Mouse (Mus musculus) hindbrain, embryonic 15.5 days (tissue): Measurements from ENCODE around the gene Nfkbie. TPM values are rescaled to one million over a fixed set of nuclear protein-coding genes. Genes with fewer than 3 reads are reported as not detected.

Source experiments
- ATAC-seq: fragments of 200-750 bp; cut with Nextera tagmentation; 2 replicates; pipeline ENCODE4 v1.8.0; 2017; ENCODE audit warnings: low read depth, moderate number of reproducible peaks, moderate TSS enrichment; ENCODE audit not compliant: low FRiP score
- H3K27ac ChIP-seq: fragments of 300-500 bp; sonication (generic); replicated peaks from 2 replicates; pipeline ENCODE4 v1.5.1; 2015; ENCODE audit warnings: mild to moderate bottlenecking, inconsistent platforms
- H3K27me3 ChIP-seq: fragments of 300-500 bp; sonication (generic); 2 replicates; pipeline ENCODE4 v1.6.1; 2015; ENCODE audit warnings: control low read depth, inconsistent platforms
- H3K36me3 ChIP-seq: fragments of 300-500 bp; sonication (generic); 2 replicates; pipeline ENCODE4 v1.6.1; 2015; ENCODE audit warnings: control low read depth, inconsistent platforms
- H3K4me1 ChIP-seq: fragments of 300-500 bp; sonication (generic); replicated peaks from 2 replicates; pipeline ENCODE4 v1.6.1; 2015; ENCODE audit warnings: control low read depth, inconsistent platforms
- H3K4me2 ChIP-seq: fragments of 300-500 bp; sonication (generic); 2 replicates; pipeline ENCODE4 v1.6.1; 2015; ENCODE audit warnings: moderate library complexity, mild to moderate bottlenecking, inconsistent platforms
- H3K4me3 ChIP-seq: fragments of 300-500 bp; sonication (generic); 2 replicates; pipeline ENCODE4 v1.5.1; 2015; ENCODE audit warnings: mild to moderate bottlenecking, inconsistent platforms
- H3K9ac ChIP-seq: fragments of 300-500 bp; sonication (generic); 2 replicates; pipeline ENCODE4 v1.6.1; 2015; ENCODE audit warnings: inconsistent platforms
- H3K9me3 ChIP-seq: fragments of 300-500 bp; sonication (generic); 2 replicates; pipeline ENCODE4 v1.6.1; 2016; ENCODE audit warnings: control low read depth, inconsistent platforms
- WGBS: fragments of 180-500 bp; shearing (Covaris S2); methylation state at CpG from one replicate; pipeline ENCODE4 v1.1.7; 2015; 5-methylcytosine and 5-hydroxymethylcytosine counted together
- polyA plus RNA-seq: library from polyadenylated mRNA; unstranded; fragments of >200 nt; fragmentation: Nextera tagmentation; extraction: Ambion mirVana; gene quantifications from 2 replicates; pipeline ENCODE4 v1.2.1, GENCODE M21; 2015

Nfkbie gene
- polyA plus RNA-seq, 1 experiment from 2014 or later: 6.4 TPM

- Histone ChIP-seq H3K4me3 (no peak overlapping the region), H3K4me2 (no peak overlapping the region), H3K9ac (no peak overlapping the region), H3K4me1 (peaks cover 21% of the 10 kb centered on the region), H3K27ac (no peak overlapping the region; the same call in 1 of the 2 replicates), H3K36me3 (no peaks in the 10 kb centered on the region), H3K27me3 (no peaks in the 10 kb centered on the region), H3K9me3 (no peaks in the 10 kb centered on the region)
- no peak for ATAC-seq
- 78% methylated on average over 11 of the region's 11 CpGs for WGBS
Measured at GRCm38 (mm10) chr17:45520136-45520535, 35.4 kb upstream of the Nfkbie start.

GRCm38 (mm10) chr17:45523263-45523662 is 32.2 kb upstream of the Nfkbie start, which contains the start of gene Tcte1:
Gene Tcte1, plus strand, starts transcription at chr17:45523434.
- Histone ChIP-seq H3K36me3 (no peaks in the 10 kb centered on the region), H3K27ac (no peak within 1 kb of the TSS; the same call in 1 of the 2 replicates), H3K27me3 (no peaks in the 10 kb centered on the region), H3K4me3 (peak within 1 kb of the TSS; percentile 33), H3K4me1 (peaks cover 18% of the 10 kb centered on the region), H3K9me3 (no peaks in the 10 kb centered on the region), H3K9ac (peak within 1 kb of the TSS; percentile 35), H3K4me2 (peak within 1 kb of the TSS; percentile 76)
- ATAC-seq: peak; percentile 75
- WGBS: 0% methylated on average over 21 of the region's 21 CpGs

GRCm38 (mm10) chr17:45524961-45525360 is 30.5 kb upstream of the Nfkbie start:
- Histone ChIP-seq H3K27me3 (peaks cover under 1% of the 10 kb centered on the region; the same call in 1 of the 2 replicates), H3K9ac (no peak overlapping the region), H3K9me3 (no peaks in the 10 kb centered on the region), H3K4me2 (no peak overlapping the region), H3K4me3 (no peak overlapping the region), H3K4me1 (peaks cover 18% of the 10 kb centered on the region), H3K27ac (0 out of 2 replicates have a peak overlapping the region, but pooled peaks have one; percentile 2), H3K36me3 (no peaks in the 10 kb centered on the region)
- WGBS: 63% methylated on average over 4 of the region's 4 CpGs
- ATAC-seq: no peak

- WGBS: 24% methylated on average over 5 of the region's 5 CpGs
Measured at GRCm38 (mm10) chr17:45526571-45526970, 28.9 kb upstream of the Nfkbie start.

GRCm38 (mm10) chr17:45530346-45530782 is 25.1 kb upstream of the Nfkbie start:
- Histone ChIP-seq H3K36me3 (no peaks in the 10 kb centered on the region), H3K27ac (peak overlapping the region; percentile 42; the same call in 1 of the 2 replicates), H3K4me1 (no peaks in the 10 kb centered on the region), H3K9me3 (no peaks in the 10 kb centered on the region), H3K27me3 (peaks cover 22% of the 10 kb centered on the region), H3K4me3 (no peak overlapping the region), H3K9ac (no peak overlapping the region), H3K4me2 (no peak overlapping the region)
- ATAC-seq: peak; percentile 85
- 36% methylated on average over 13 of the region's 13 CpGs for WGBS

More at GRCm38 (mm10) chr17:45526571-45526970, 28.9 kb upstream of the Nfkbie start:
- H3K9ac ChIP-seq: no peak overlapping the region
- no peak overlapping the region for H3K4me3 ChIP-seq
- no peaks in the 10 kb centered on the region for H3K9me3 ChIP-seq
- H3K27ac ChIP-seq: no peak overlapping the region
- no peak for ATAC-seq
- peaks cover 18% of the 10 kb centered on the region for H3K4me1 ChIP-seq
- no peak overlapping the region for H3K4me2 ChIP-seq
- peaks cover 9% of the 10 kb centered on the region for H3K27me3 ChIP-seq
- H3K36me3 ChIP-seq: no peaks in the 10 kb centered on the region

GRCm38 (mm10) chr17:45532896-45533295 is 22.6 kb upstream of the Nfkbie start:
- Histone ChIP-seq H3K4me2 (no peak overlapping the region), H3K4me3 (no peak overlapping the region), H3K27me3 (peaks cover 34% of the 10 kb centered on the region), H3K9ac (no peak overlapping the region), H3K36me3 (no peaks in the 10 kb centered on the region), H3K27ac (no peak overlapping the region), H3K4me1 (no peaks in the 10 kb centered on the region), H3K9me3 (no peaks in the 10 kb centered on the region)
- no peak for ATAC-seq
- 59% methylated on average over 15 of the region's 15 CpGs for WGBS

GRCm38 (mm10) chr17:45536264-45536663 is 19.2 kb upstream of the Nfkbie start:
- 0 out of 2 replicates have a peak, but pooled peaks cover 25% of the 10 kb centered on the region for H3K27me3 ChIP-seq
- 16% methylated on average over 5 of the region's 5 CpGs for WGBS

GRCm38 (mm10) chr17:45538394-45538793 is 17.1 kb upstream of the Nfkbie start:
- no peaks in the 10 kb centered on the region for H3K36me3 ChIP-seq
- WGBS: 56% methylated on average over 4 of the region's 4 CpGs

More at GRCm38 (mm10) chr17:45536264-45536663, 19.2 kb upstream of the Nfkbie start:
- Histone ChIP-seq H3K4me3 (no peak overlapping the region), H3K4me2 (no peak overlapping the region), H3K27ac (no peak overlapping the region), H3K9me3 (no peaks in the 10 kb centered on the region), H3K36me3 (no peaks in the 10 kb centered on the region), H3K9ac (no peak overlapping the region), H3K4me1 (no peaks in the 10 kb centered on the region)
- no peak for ATAC-seq

GRCm38 (mm10) chr17:45539664-45540063 is 15.8 kb upstream of the Nfkbie start:
- no peaks in the 10 kb centered on the region for H3K9me3 ChIP-seq
- peaks cover 4% of the 10 kb centered on the region; the same call in 1 of the 2 replicates for H3K36me3 ChIP-seq
- no peak overlapping the region for H3K4me3 ChIP-seq
- no peak overlapping the region for H3K27ac ChIP-seq
- ATAC-seq: no peak
- no peak overlapping the region for H3K9ac ChIP-seq
- 0 out of 2 replicates have a peak, but pooled peaks cover 18% of the 10 kb centered on the region for H3K27me3 ChIP-seq
- 84% methylated on average over 21 of the region's 21 CpGs for WGBS
- H3K4me1 ChIP-seq: peaks cover 14% of the 10 kb centered on the region
- H3K4me2 ChIP-seq: no peak overlapping the region

More at GRCm38 (mm10) chr17:45538394-45538793, 17.1 kb upstream of the Nfkbie start:
- no peak overlapping the region for H3K27ac ChIP-seq
- no peak overlapping the region for H3K4me3 ChIP-seq
- no peak overlapping the region for H3K4me2 ChIP-seq
- ATAC-seq: no peak
- 0 out of 2 replicates have a peak, but pooled peaks cover 23% of the 10 kb centered on the region for H3K27me3 ChIP-seq
- no peaks in the 10 kb centered on the region for H3K9me3 ChIP-seq
- 0 out of 2 replicates have a peak, but pooled peaks cover 3% of the 10 kb centered on the region for H3K4me1 ChIP-seq
- H3K9ac ChIP-seq: no peak overlapping the region

- Histone ChIP-seq H3K36me3 (peaks cover 12% of the 10 kb centered on the region; the same call in 1 of the 2 replicates), H3K9ac (no peak overlapping the region), H3K9me3 (no peaks in the 10 kb centered on the region), H3K4me1 (peaks cover 36% of the 10 kb centered on the region), H3K4me3 (no peak overlapping the region), H3K27me3 (peaks cover 17% of the 10 kb centered on the region), H3K4me2 (no peak overlapping the region), H3K27ac (no peak overlapping the region)
- no peak for ATAC-seq
- WGBS: 42% methylated on average over 6 of the region's 6 CpGs
Measured at GRCm38 (mm10) chr17:45542129-45542528, 13.4 kb upstream of the Nfkbie start.

GRCm38 (mm10) chr17:45542705-45543104 is 12.8 kb upstream of the Nfkbie start:
- H3K27me3 ChIP-seq: peaks cover 22% of the 10 kb centered on the region
- peaks cover 41% of the 10 kb centered on the region for H3K4me1 ChIP-seq
- no peak overlapping the region for H3K27ac ChIP-seq
- no peak overlapping the region for H3K4me3 ChIP-seq
- ATAC-seq: no peak
- no peaks in the 10 kb centered on the region for H3K9me3 ChIP-seq
- H3K9ac ChIP-seq: no peak overlapping the region
- H3K36me3 ChIP-seq: peaks cover 12% of the 10 kb centered on the region; the same call in 1 of the 2 replicates
- 80% methylated on average over 2 of the region's 2 CpGs for WGBS
- no peak overlapping the region for H3K4me2 ChIP-seq

GRCm38 (mm10) chr17:45543115-45543514 is 12.4 kb upstream of the Nfkbie start:
- Histone ChIP-seq H3K4me3 (no peak overlapping the region), H3K27ac (no peak overlapping the region), H3K27me3 (peaks cover 23% of the 10 kb centered on the region), H3K9ac (no peak overlapping the region), H3K4me2 (no peak overlapping the region), H3K36me3 (peaks cover 12% of the 10 kb centered on the region; the same call in 1 of the 2 replicates), H3K4me1 (peaks cover 45% of the 10 kb centered on the region), H3K9me3 (no peaks in the 10 kb centered on the region)
- WGBS: 12% methylated on average over 1 of the region's 1 CpGs
- ATAC-seq: no peak
